9 mouse cellular contexts compared by ENCODE assay signal in genomic region chr17:36031583-36032331, GRCm38 (mm10). TPM values are rescaled to one million over a fixed set of nuclear protein-coding genes. Genes with fewer than 3 reads are reported as not detected.
DNase-seq lines count a peak whose midpoint lies in the region; ATAC-seq and TF ChIP-seq lines count a peak whose summit lies in the region.
"Not testable (repeated sequence)": the region's sequence is repeated elsewhere in the genome, so short reads cannot be mapped to it uniquely, and the experiment has no call there.
"Had no signal": no experiment of that assay in that cellular context is flagged by ENCODE, and none has a peak within 500 bp of the region (broad histone marks: within the 10 kb centered on the region; RNA-seq: fewer than 3 reads in every experiment).

No protein-coding gene starts in this region.

- WGBS in forebrain, embryonic 14.5 days, result under 1% methylated on average over 40 of the region's 40 CpGs
- 1% methylated on average over 40 of the region's 40 CpGs for WGBS in hindbrain, embryonic 10.5 days
- 2% methylated on average over 40 of the region's 40 CpGs for WGBS in stomach, embryonic 15.5 days

- H3K9me3 ChIP-seq in E14TG2a.4 (ENCODE audit: low read length); forebrain, embryonic 14.5 days (replicated peaks; ENCODE audit: control insufficient read depth, low read length); hindbrain, embryonic 10.5 days; stomach, embryonic 15.5 days: not testable (repeated sequence)

- not testable (repeated sequence) for H3K36me3 ChIP-seq in E14TG2a.4 (ENCODE audit: insufficient read depth, low read length); forebrain, embryonic 14.5 days (ENCODE audit: control insufficient read depth, insufficient read depth, low read length); hindbrain, embryonic 10.5 days; stomach, embryonic 15.5 days

- H3K9ac ChIP-seq in forebrain, embryonic 14.5 days (ENCODE audit: low read length), result peak overlapping the region; percentile 58
- H3K9ac ChIP-seq in stomach, embryonic 15.5 days, result peak overlapping the region; percentile 41; the same call in 1 of the 2 replicates

- DNase-seq in cerebellum, adult 8-10 months, result peak; percentile 44
- peak; percentile 39 for DNase-seq in forebrain, embryonic 14.5 days (ENCODE audit: low spot score)
- DNase-seq in hindbrain, embryonic 10.5 days (ENCODE audit: low spot score), result peak; percentile 45
- peak; percentile 59 to 77 for DNase-seq in kidney, postnatal 4 days
- peak; percentile 64 to 71 for DNase-seq in lung, adult 18-20 months
- peak; percentile 66 to 73 for DNase-seq in natural killer cell, adult 2 months (ENCODE audit: low spot score in 2 of 2)

- peaks cover 49% of the 10 kb centered on the region for H3K4me1 ChIP-seq in E14TG2a.4 (replicated peaks; ENCODE audit: low read depth, low read length)
- H3K4me1 ChIP-seq in forebrain, embryonic 14.5 days (ENCODE audit: control insufficient read depth, insufficient read depth, low read length); hindbrain, embryonic 10.5 days (replicated peaks); stomach, embryonic 15.5 days: not testable (repeated sequence)

- H3K4me3 ChIP-seq in E14TG2a.4 (replicated peaks; ENCODE audit: low read length), result peak overlapping the region; percentile 77
- peak overlapping the region; percentile 38 for H3K4me3 ChIP-seq in forebrain, embryonic 14.5 days (ENCODE audit: low read depth, low read length)
- peak overlapping the region; percentile 59 for H3K4me3 ChIP-seq in hindbrain, embryonic 10.5 days
- H3K4me3 ChIP-seq in stomach, embryonic 15.5 days (replicated peaks), result peak overlapping the region; percentile 55

- not testable (repeated sequence) for H3K27ac ChIP-seq in forebrain, embryonic 14.5 days (ENCODE audit: low read depth, low read length); stomach, embryonic 15.5 days
- peak overlapping the region; percentile 73 for H3K27ac ChIP-seq in hindbrain, embryonic 10.5 days

- H3K4me2 ChIP-seq in forebrain, embryonic 14.5 days (ENCODE audit: low read length), result peak overlapping the region; percentile 74
- peak overlapping the region; percentile 95 for H3K4me2 ChIP-seq in stomach, embryonic 15.5 days

- TF ChIP-seq CTCF in E14TG2a.4 (conservative IDR thresholded peaks at IDR 0.05; ENCODE audit: low read length), result peak; percentile 22

- peak; percentile 67 for ATAC-seq in forebrain, embryonic 14.5 days
- ATAC-seq in stomach, embryonic 15.5 days (ENCODE audit: insufficient read depth, low FRiP score, low read depth), result peak; percentile 24; the same call in 1 of the 2 replicates

- not testable (repeated sequence) for H3K27me3 ChIP-seq in E14TG2a.4 (ENCODE audit: insufficient read depth, low read length); forebrain, embryonic 14.5 days (replicated peaks; ENCODE audit: control insufficient read depth, insufficient read depth, low read length); hindbrain, embryonic 10.5 days (ENCODE audit: insufficient read depth, poor library complexity, severe bottlenecking); stomach, embryonic 15.5 days (replicated peaks)

RNA-seq across cellular contexts. Expression of gene H2-T23, which starts 0.9 kb away (rescaled TPM):
- 4.5 and 5.6 TPM in 2 replicates for polyA plus RNA-seq in forebrain, embryonic 14.5 days (2014; fragmentation: Nextera tagmentation; extraction: Ambion mirVana)
- polyA plus RNA-seq in hindbrain, embryonic 10.5 days (2016; fragmentation: Nextera tagmentation; extraction: Ambion mirVana), result 4.0 and 4.2 TPM in 2 replicates
- 11.4 and 14.8 TPM in 2 replicates for polyA plus RNA-seq in stomach, embryonic 15.5 days (2015; fragmentation: Nextera tagmentation; extraction: Ambion mirVana)

RNA-seq across cellular contexts. Expression of gene H2-T22, which starts 10.8 kb away (rescaled TPM):
- 6.2 and 7.1 TPM in 2 replicates for polyA plus RNA-seq in forebrain, embryonic 14.5 days (2014; fragmentation: Nextera tagmentation; extraction: Ambion mirVana)
- 7.4 and 8.9 TPM in 2 replicates for polyA plus RNA-seq in hindbrain, embryonic 10.5 days (2016; fragmentation: Nextera tagmentation; extraction: Ambion mirVana)
- 17.3 and 18.8 TPM in 2 replicates for polyA plus RNA-seq in stomach, embryonic 15.5 days (2015; fragmentation: Nextera tagmentation; extraction: Ambion mirVana)

RNA-seq across cellular contexts. Expression of gene Gm6034, which starts 11.0 kb away (rescaled TPM):
- polyA plus RNA-seq in forebrain, embryonic 14.5 days (2014; fragmentation: Nextera tagmentation; extraction: Ambion mirVana), result not detected in 2 replicates
- not detected in 2 replicates for polyA plus RNA-seq in hindbrain, embryonic 10.5 days (2016; fragmentation: Nextera tagmentation; extraction: Ambion mirVana)
- 0.09 and 0.13 TPM in 2 replicates for polyA plus RNA-seq in stomach, embryonic 15.5 days (2015; fragmentation: Nextera tagmentation; extraction: Ambion mirVana)
- polyA plus RNA-seq: large intestine, adult 2 months had no signal

RNA-seq across cellular contexts. Expression of gene H2-T24, which starts 11.4 kb away (rescaled TPM):
- 2.3 and 4.8 TPM in 2 replicates for polyA plus RNA-seq in forebrain, embryonic 14.5 days (2014; fragmentation: Nextera tagmentation; extraction: Ambion mirVana)
- polyA plus RNA-seq in hindbrain, embryonic 10.5 days (2016; fragmentation: Nextera tagmentation; extraction: Ambion mirVana), result 4.3 and 4.9 TPM in 2 replicates
- polyA plus RNA-seq in stomach, embryonic 15.5 days (2015; fragmentation: Nextera tagmentation; extraction: Ambion mirVana), result 2.6 and 4.2 TPM in 2 replicates

RNA-seq across cellular contexts. Expression of gene Gm11127, which starts 26.4 kb away (rescaled TPM):
- polyA plus RNA-seq in forebrain, embryonic 14.5 days (2014; fragmentation: Nextera tagmentation; extraction: Ambion mirVana), result not detected in 2 replicates
- polyA plus RNA-seq in hindbrain, embryonic 10.5 days (2016; fragmentation: Nextera tagmentation; extraction: Ambion mirVana), result not detected in 2 replicates
- 0.28 and 0.50 TPM in 2 replicates for polyA plus RNA-seq in stomach, embryonic 15.5 days (2015; fragmentation: Nextera tagmentation; extraction: Ambion mirVana)
